Mouse (Mus musculus): Measurements from ENCODE around the gene P4hb.

The P4hb gene

GRCm38 (mm10) chr11:120572752-120573584 is at the start of gene P4hb:
P4hb (minus strand) TSS chr11:120573253.
- peak; percentile 99 for DNase-seq (ENCODE audit: low spot score)

GRCm38 (mm10) chr11:120622805-120623204 is 49.8 kb upstream of the P4hb start:
- no peak for DNase-seq (ENCODE audit: low spot score)

- DNase-seq (ENCODE audit: low spot score) = no peak
These were observed 47.1 kb upstream of the P4hb start for GRCm38 (mm10) chr11:120620195-120620594.

GRCm38 (mm10) chr11:120618619-120619535 is 45.8 kb upstream of the P4hb start:
- no peak for DNase-seq (ENCODE audit: low spot score)

GRCm38 (mm10) chr11:120617519-120618112 is 44.6 kb upstream of the P4hb start, which contains the start of gene Pcyt2:
Pcyt2 (minus strand) TSS chr11:120617936.
- peak; percentile 53 for DNase-seq (ENCODE audit: low spot score)

- DNase-seq (ENCODE audit: low spot score) = no peak
These were observed 43.7 kb upstream of the P4hb start for GRCm38 (mm10) chr11:120616617-120617294.

GRCm38 (mm10) chr11:120615606-120616203 is 42.7 kb upstream of the P4hb start:
- no peak for DNase-seq (ENCODE audit: low spot score)

GRCm38 (mm10) chr11:120615167-120615566 is 42.1 kb upstream of the P4hb start:
- DNase-seq (ENCODE audit: low spot score) = no peak

- no peak for DNase-seq (ENCODE audit: low spot score)
These were observed 40.9 kb upstream of the P4hb start for GRCm38 (mm10) chr11:120613976-120614375.

GRCm38 (mm10) chr11:120613481-120613972 is 40.5 kb upstream of the P4hb start:
- no peak for DNase-seq (ENCODE audit: low spot score)

GRCm38 (mm10) chr11:120612763-120613162 is 39.7 kb upstream of the P4hb start:
- no peak for DNase-seq (ENCODE audit: low spot score)

GRCm38 (mm10) chr11:120610477-120611046 is 37.5 kb upstream of the P4hb start:
- no peak for DNase-seq (ENCODE audit: low spot score)

- DNase-seq (ENCODE audit: low spot score) = no peak
These were observed 36.2 kb upstream of the P4hb start for GRCm38 (mm10) chr11:120609250-120609649.

- DNase-seq (ENCODE audit: low spot score) = no peak
These were observed 35.4 kb upstream of the P4hb start, which contains the start of gene Npb for GRCm38 (mm10) chr11:120608241-120609034. Npb (plus strand) TSS chr11:120608477.

- DNase-seq (ENCODE audit: low spot score) = no peak
These were observed 33.7 kb upstream of the P4hb start for GRCm38 (mm10) chr11:120606764-120607163.

GRCm38 (mm10) chr11:120605667-120606066 is 32.6 kb upstream of the P4hb start:
- DNase-seq (ENCODE audit: low spot score) = no peak

- no peak for DNase-seq (ENCODE audit: low spot score)
These were observed 30.5 kb upstream of the P4hb start for GRCm38 (mm10) chr11:120603545-120603944.

- DNase-seq (ENCODE audit: low spot score) = no peak
These were observed 27.7 kb upstream of the P4hb start for GRCm38 (mm10) chr11:120600716-120601115.

GRCm38 (mm10) chr11:120598990-120599549 is 26.0 kb upstream of the P4hb start:
- no peak for DNase-seq (ENCODE audit: low spot score)
